Mouse (Mus musculus) liver, embryonic 16.5 days (tissue): Measurements from ENCODE around the gene Ppil3. TPM values are rescaled to one million over a fixed set of nuclear protein-coding genes. Genes with fewer than 3 reads are reported as not detected.
A peak's percentile ranks its signal among the peaks of the same experiment; 100 is the strongest.

Source experiments
- ATAC-seq: fragments of 200-750 bp; cut with Nextera tagmentation; 2 replicates; pipeline ENCODE4 v1.8.0; 2017; ENCODE audit warnings: low read depth, mild to moderate bottlenecking, moderate number of reproducible peaks, moderate library complexity
- H3K27ac ChIP-seq: fragments of 300-500 bp; sonication (generic); 2 replicates; pipeline ENCODE4 v1.5.1; 2014; ENCODE audit warnings: mild to moderate bottlenecking, low read length
- H3K27me3 ChIP-seq: fragments of 300-500 bp; sonication (generic); 2 replicates; pipeline ENCODE4 v1.6.1; 2014; ENCODE audit warnings: low read depth, low read length, mixed read lengths; ENCODE audit not compliant: control insufficient read depth, insufficient read depth
- H3K36me3 ChIP-seq: fragments of 300-500 bp; sonication (generic); 2 replicates; pipeline ENCODE4 v1.6.1; 2014; ENCODE audit warnings: mild to moderate bottlenecking; ENCODE audit not compliant: control insufficient read depth, insufficient read depth
- H3K4me1 ChIP-seq: fragments of 300-500 bp; sonication (generic); 2 replicates; pipeline ENCODE4 v1.6.1; 2014; ENCODE audit warnings: low read depth, low read length, mixed read lengths; ENCODE audit not compliant: control insufficient read depth
- H3K4me2 ChIP-seq: fragments of 300-500 bp; sonication (generic); 2 replicates; pipeline ENCODE4 v1.6.1; 2014; ENCODE audit warnings: low read depth, low read length, mixed read lengths
- H3K4me3 ChIP-seq: fragments of 300-500 bp; sonication (generic); 2 replicates; pipeline ENCODE4 v1.5.1; 2014; ENCODE audit warnings: low read depth, mild to moderate bottlenecking, low read length
- H3K9ac ChIP-seq: fragments of 300-500 bp; sonication (generic); 2 replicates; pipeline ENCODE4 v1.6.1; 2014; ENCODE audit warnings: low read depth, low read length
- H3K9me3 ChIP-seq: fragments of 300-500 bp; sonication (generic); replicated peaks from 2 replicates; pipeline ENCODE4 v1.6.1; 2016; ENCODE audit warnings: low read length; ENCODE audit not compliant: control insufficient read depth
- WGBS: fragments of 180-500 bp; shearing (Covaris S2); extraction: QIAGEN DNeasy Blood & Tissue Kit; methylation state at CpG from one replicate; pipeline ENCODE4 v1.1.7; 2014; ENCODE audit not compliant: insufficient replicate concordance; 5-methylcytosine and 5-hydroxymethylcytosine counted together
- polyA plus RNA-seq: library from polyadenylated mRNA; unstranded; fragments of >200 nt; fragmentation: Nextera tagmentation; extraction: Ambion mirVana; gene quantifications from 2 replicates; pipeline ENCODE4 v1.2.1, GENCODE M21; 2015

Gene Ppil3
- polyA plus RNA-seq: 16.5 and 19.6 TPM in 2 replicates

- H3K27me3 ChIP-seq: no peaks in the 10 kb centered on the region
- peak within 1 kb of the TSS; percentile 75 for H3K9ac ChIP-seq
- ATAC-seq: peak; percentile 91
- H3K4me1 ChIP-seq: peaks cover 8% of the 10 kb centered on the region
- H3K36me3 ChIP-seq: no peaks in the 10 kb centered on the region
- peak within 1 kb of the TSS; percentile 72 for H3K4me3 ChIP-seq
- under 1% methylated on average over 33 of the region's 33 CpGs for WGBS
- H3K9me3 ChIP-seq: no peaks in the 10 kb centered on the region
- H3K4me2 ChIP-seq: peak within 1 kb of the TSS; percentile 84
- peak within 1 kb of the TSS; percentile 70 for H3K27ac ChIP-seq
Observed at GRCm38 (mm10) chr1:58445143-58445722, at the start of gene Ppil3, which contains the start of gene Nif3l1. Gene Ppil3, minus strand, starts transcription at chr1:58445486. Gene Nif3l1, plus strand, starts transcription at chr1:58445151.

GRCm38 (mm10) chr1:58482647-58483046 lies 37.4 kb upstream of the Ppil3 start:
- Histone ChIP-seq H3K4me1 (no peaks in the 10 kb centered on the region), H3K36me3 (peaks cover 38% of the 10 kb centered on the region), H3K27ac (no peak overlapping the region), H3K4me3 (no peak overlapping the region), H3K27me3 (no peaks in the 10 kb centered on the region), H3K4me2 (no peak overlapping the region), H3K9ac (no peak overlapping the region), H3K9me3 (no peaks in the 10 kb centered on the region)
- ATAC-seq: no peak
- 87% methylated on average over 4 of the region's 4 CpGs for WGBS

DNA sequence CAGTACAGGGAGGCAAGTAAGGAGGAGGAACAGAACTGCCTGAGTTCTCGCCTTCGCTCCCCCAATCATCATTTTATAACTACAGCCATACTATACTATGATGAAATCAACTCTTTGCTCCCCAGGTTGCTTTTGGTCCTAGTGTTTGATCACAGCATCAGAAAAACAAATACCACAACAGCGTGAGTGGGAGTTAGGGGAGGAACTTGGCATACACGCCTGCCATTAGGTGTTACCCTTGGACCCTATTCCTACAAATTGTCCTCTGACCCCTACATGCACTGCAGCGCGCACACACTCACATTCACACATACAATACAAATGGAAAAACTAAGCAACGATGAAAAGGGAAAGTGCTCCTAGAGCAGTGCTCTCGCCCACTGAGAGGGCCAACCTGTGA lies 30.4 kb upstream of the Ppil3 start:
- H3K4me2 ChIP-seq: no peak overlapping the region
- H3K9me3 ChIP-seq: no peaks in the 10 kb centered on the region
- H3K4me3 ChIP-seq: no peak overlapping the region
- peak; percentile 67 for ATAC-seq
- 87% methylated on average over 8 of the region's 8 CpGs for WGBS
- H3K27ac ChIP-seq: no peak overlapping the region
- no peaks in the 10 kb centered on the region for H3K4me1 ChIP-seq
- H3K9ac ChIP-seq: no peak overlapping the region
- peaks cover 49% of the 10 kb centered on the region for H3K36me3 ChIP-seq
- no peaks in the 10 kb centered on the region for H3K27me3 ChIP-seq

DNA sequence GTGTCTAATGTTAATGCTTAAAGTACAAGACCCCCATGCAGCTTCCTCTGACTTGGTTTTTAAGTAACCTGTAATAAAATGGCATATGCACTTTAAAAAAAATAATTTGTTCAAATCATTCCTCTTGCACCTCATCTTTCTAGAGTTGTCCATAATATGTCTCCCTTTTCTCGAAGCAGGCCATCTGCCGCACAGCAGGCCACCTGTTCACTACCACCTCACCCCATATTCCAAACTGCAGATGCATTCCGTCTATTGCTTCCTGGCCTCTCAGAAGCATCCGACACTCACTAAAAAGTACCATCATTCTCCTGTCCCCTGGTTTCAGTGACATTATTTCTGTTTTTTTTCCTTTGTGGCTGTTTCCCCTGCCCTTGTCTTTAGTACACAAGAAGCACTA lies 20.3 kb upstream of the Ppil3 start:
- WGBS: 89% methylated on average over 4 of the region's 4 CpGs
- Histone ChIP-seq H3K9ac (no peak overlapping the region), H3K4me1 (no peaks in the 10 kb centered on the region), H3K9me3 (no peaks in the 10 kb centered on the region), H3K27ac (no peak overlapping the region), H3K4me2 (no peak overlapping the region), H3K27me3 (no peaks in the 10 kb centered on the region), H3K4me3 (no peak overlapping the region), H3K36me3 (peaks cover 58% of the 10 kb centered on the region)
- ATAC-seq: no peak

DNA sequence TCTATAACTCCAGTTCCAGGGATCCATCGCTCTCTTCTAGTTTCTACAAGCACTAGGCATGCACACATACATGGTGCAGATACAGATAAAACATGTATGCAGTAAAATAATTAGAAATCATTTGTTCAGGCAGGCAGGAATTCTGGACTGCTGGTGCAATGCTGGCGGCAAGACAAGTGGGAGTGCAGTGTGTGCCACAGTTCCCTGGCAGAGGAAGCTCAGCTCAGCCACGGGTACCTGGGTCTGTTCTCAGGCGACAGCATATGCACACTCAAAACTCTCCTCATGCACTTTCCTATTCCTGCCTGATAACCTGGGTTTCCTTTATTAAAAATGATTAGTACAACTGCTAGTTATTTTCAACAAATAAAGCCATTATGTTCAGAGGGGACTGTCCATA lies 19.8 kb upstream of the Ppil3 start:
- WGBS: 82% methylated on average over 4 of the region's 4 CpGs
- Histone ChIP-seq H3K27ac (no peak overlapping the region), H3K4me3 (no peak overlapping the region), H3K4me1 (no peaks in the 10 kb centered on the region), H3K36me3 (peaks cover 56% of the 10 kb centered on the region), H3K4me2 (no peak overlapping the region), H3K9ac (no peak overlapping the region), H3K27me3 (no peaks in the 10 kb centered on the region), H3K9me3 (no peaks in the 10 kb centered on the region)
- no peak for ATAC-seq

- no peaks in the 10 kb centered on the region for H3K9me3 ChIP-seq
- H3K27me3 ChIP-seq: no peaks in the 10 kb centered on the region
- no peak overlapping the region for H3K9ac ChIP-seq
- no peaks in the 10 kb centered on the region for H3K4me1 ChIP-seq
- WGBS: 90% methylated on average over 2 of the region's 2 CpGs
- no peak overlapping the region for H3K27ac ChIP-seq
- no peak overlapping the region for H3K4me3 ChIP-seq
- peaks cover 45% of the 10 kb centered on the region for H3K36me3 ChIP-seq
- ATAC-seq: no peak
- H3K4me2 ChIP-seq: no peak overlapping the region
Observed at GRCm38 (mm10) chr1:58463935-58464334, 18.6 kb upstream of the Ppil3 start.

GRCm38 (mm10) chr1:58460566-58460965 lies 15.3 kb upstream of the Ppil3 start:
- no peak overlapping the region for H3K4me2 ChIP-seq
- no peak overlapping the region for H3K27ac ChIP-seq
- no peaks in the 10 kb centered on the region for H3K9me3 ChIP-seq
- no peak overlapping the region for H3K9ac ChIP-seq
- no peak overlapping the region for H3K4me3 ChIP-seq
- peaks cover 37% of the 10 kb centered on the region for H3K36me3 ChIP-seq
- H3K4me1 ChIP-seq: no peaks in the 10 kb centered on the region
- no peaks in the 10 kb centered on the region for H3K27me3 ChIP-seq
- WGBS: 78% methylated on average over 3 of the region's 3 CpGs
- peak; percentile 13; the same call in 1 of the 2 replicates for ATAC-seq

DNA sequence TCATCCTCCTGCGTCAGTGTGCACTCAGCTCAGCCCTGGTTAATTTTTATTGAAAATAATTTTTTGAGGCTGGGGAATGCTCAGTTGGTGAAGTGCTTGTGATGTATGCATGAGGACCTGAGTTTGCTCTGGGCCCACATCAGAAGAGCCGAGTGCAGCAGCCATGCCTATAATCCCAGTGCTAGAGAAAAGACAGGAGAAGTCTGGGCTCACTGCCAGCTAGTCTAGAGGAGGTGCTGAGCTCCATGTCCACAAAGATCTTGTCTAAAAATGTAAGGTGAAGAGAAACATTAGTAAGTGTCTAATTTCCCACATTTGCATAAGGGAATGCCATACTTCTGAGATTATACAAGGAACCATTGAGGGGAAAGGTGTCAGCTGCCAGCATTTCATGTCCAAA lies 13.6 kb upstream of the Ppil3 start:
- H3K4me2 ChIP-seq: no peak overlapping the region
- no peaks in the 10 kb centered on the region for H3K4me1 ChIP-seq
- no peaks in the 10 kb centered on the region for H3K9me3 ChIP-seq
- ATAC-seq: no peak
- H3K36me3 ChIP-seq: peaks cover 25% of the 10 kb centered on the region
- WGBS: 82% methylated on average over 2 of the region's 2 CpGs
- H3K4me3 ChIP-seq: no peak overlapping the region
- H3K27me3 ChIP-seq: no peaks in the 10 kb centered on the region
- no peak overlapping the region for H3K27ac ChIP-seq
- no peak overlapping the region for H3K9ac ChIP-seq

GRCm38 (mm10) chr1:58458175-58458574 lies 12.9 kb upstream of the Ppil3 start:
- no peaks in the 10 kb centered on the region for H3K27me3 ChIP-seq
- H3K9me3 ChIP-seq: no peaks in the 10 kb centered on the region
- H3K9ac ChIP-seq: no peak overlapping the region
- H3K4me3 ChIP-seq: no peak overlapping the region
- H3K4me2 ChIP-seq: no peak overlapping the region
- no peak for ATAC-seq
- H3K27ac ChIP-seq: no peak overlapping the region
- 80% methylated on average over 5 of the region's 5 CpGs for WGBS
- peaks cover 22% of the 10 kb centered on the region for H3K36me3 ChIP-seq
- no peaks in the 10 kb centered on the region for H3K4me1 ChIP-seq
